Mouse (Mus musculus): Measurements from ENCODE around the gene Bnip1.

The Bnip1 gene

GRCm38 (mm10) chr17:26839718-26840438 is 59.0 kb downstream of the Bnip1 start:
- DNase-seq (ENCODE audit: low spot score in 2 of 2), result no peak

GRCm38 (mm10) chr17:26840439-26840780 is 59.5 kb downstream of the Bnip1 start:
- DNase-seq (ENCODE audit: low spot score in 2 of 2), result no peak

- DNase-seq (ENCODE audit: low spot score in 2 of 2), result no peak
Observed at GRCm38 (mm10) chr17:26840922-26841731, 60.3 kb downstream of the Bnip1 start.

GRCm38 (mm10) chr17:26841981-26842380 is 61.1 kb downstream of the Bnip1 start:
- DNase-seq (ENCODE audit: low spot score in 2 of 2), result no peak
